Mouse (Mus musculus): ENCODE results near the gene Serpinb12. TPM values are rescaled to one million over a fixed set of nuclear protein-coding genes. Genes with fewer than 3 reads are reported as not detected.
"Not testable (repeated sequence)": the region's sequence is repeated elsewhere in the genome, so short reads cannot be mapped to it uniquely, and the experiment has no call there.

Serpinb12 gene
- not detected for polyA plus RNA-seq (2017; shearing (Covaris generic))

DNA sequence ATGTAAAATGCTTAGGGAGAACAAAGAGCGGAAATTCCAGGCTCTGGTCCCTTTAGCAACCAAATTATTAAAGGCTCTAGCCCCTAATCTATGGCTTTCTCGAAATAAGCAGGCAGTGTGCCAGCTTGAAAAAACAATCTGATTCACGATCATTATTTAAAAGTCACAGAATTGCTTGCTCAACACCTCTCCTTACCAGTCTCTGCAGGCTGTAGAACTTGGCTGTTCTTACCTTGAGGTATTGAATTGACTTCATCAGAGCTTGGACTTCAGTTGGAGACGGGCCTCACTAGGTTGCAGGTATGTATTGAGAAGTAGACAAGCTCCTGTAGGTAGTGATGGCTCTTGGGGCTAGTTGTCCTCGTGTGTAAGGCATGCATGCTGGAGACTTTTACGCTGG lies at the start of gene Serpinb12:
Gene Serpinb12, plus strand, starts transcription at position 185 of the 400 bp plus-strand sequence.
- no peak for ATAC-seq

DNA sequence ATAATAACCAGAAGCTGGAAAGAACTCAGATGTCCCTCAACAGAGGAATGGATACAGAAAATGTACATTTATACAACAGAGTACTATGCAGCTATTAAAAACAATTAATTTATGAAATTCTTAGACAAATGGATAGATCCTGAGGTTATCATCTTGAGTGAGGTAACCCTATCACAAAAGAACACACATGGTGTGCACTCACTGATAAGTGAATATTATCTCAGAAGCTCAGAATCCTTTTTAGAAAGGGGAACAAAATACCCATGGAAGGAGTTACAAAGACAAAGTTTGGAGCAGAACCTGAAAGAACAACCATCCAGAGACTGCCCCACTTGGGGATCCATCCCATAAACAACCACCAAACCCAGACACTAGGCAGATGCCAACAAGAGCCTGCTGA lies 39.1 kb upstream of the Serpinb12 start:
- not testable (repeated sequence) for ATAC-seq

DNA sequence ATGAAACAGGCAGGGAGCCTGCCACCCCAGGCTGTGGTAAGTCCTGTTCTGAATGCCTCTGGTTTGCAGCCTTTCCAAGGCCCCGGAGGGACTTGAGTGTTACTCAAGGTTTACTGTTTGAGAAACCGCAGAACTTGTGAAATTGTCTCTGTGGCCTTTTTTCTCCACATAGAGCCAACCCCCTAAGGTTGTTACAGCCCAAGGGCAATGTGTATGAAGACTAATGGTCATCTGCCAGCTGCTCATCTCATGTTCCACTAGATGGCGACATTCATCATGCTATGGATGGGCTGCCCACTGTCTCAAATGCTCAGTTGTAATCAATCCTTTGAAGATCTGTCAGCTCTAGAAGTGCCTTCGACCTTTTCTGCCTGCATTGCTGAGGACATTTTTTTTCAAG lies 32.8 kb upstream of the Serpinb12 start:
- ATAC-seq = no peak

DNA sequence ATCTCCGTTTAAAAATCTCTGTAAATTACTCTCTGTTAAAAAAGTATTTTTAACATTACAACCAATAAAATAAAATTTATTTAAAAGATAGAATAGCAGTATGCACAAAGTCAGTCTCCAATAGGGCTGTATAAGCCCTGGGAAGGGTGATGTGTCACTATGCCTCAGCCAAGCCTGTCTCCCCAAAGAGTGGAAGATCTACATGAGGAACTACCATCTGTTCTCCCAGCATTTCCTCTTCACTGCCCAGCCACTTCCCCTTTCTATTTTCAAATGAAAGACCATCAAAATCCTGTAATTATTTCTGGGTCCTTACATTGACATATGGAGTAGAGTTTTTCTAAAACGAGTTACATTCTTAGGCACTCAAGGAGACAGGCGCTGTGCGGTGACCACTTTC lies 2.3 kb upstream of the Serpinb12 start:
- ATAC-seq = no peak

DNA sequence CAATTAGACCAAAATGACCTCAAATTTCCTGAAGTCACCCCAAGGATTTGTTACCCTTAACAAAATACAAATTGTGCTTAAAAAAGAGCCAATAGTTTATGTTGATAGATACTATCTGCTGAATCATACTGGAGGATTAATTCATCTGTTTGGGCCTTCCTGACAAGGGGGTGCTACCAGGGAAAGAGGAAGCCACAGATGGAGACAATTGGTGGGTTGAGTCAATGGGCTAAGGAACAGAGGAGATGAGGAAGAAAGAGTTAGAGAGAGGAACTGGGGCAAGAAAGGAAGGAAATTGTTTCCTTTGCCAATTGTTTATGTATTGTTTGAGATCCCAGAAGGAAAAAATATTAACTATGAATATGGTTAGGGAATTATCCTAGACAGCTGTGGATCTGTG lies 591 bp upstream of the Serpinb12 start:
- no peak for ATAC-seq

DNA sequence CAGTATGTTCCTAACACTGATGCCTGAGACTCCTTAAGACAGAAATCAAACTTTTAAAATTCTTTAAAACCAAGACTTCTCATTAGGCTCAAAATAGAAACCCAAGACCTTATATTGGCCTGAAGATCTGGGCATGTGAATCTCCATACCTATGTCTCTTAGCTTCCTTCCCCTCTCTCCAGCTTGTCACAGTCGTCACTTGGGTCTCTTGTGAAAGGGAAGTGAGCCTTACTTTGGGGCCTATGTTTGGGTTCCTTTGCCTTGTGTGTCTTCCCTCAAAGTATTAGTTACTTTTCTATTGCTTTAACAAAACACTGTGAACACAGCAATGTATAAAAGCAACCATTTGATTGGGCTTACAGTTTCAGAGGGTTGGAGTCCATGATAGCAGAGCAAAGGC lies 13.0 kb downstream of the Serpinb12 start:
- ATAC-seq = no peak

DNA sequence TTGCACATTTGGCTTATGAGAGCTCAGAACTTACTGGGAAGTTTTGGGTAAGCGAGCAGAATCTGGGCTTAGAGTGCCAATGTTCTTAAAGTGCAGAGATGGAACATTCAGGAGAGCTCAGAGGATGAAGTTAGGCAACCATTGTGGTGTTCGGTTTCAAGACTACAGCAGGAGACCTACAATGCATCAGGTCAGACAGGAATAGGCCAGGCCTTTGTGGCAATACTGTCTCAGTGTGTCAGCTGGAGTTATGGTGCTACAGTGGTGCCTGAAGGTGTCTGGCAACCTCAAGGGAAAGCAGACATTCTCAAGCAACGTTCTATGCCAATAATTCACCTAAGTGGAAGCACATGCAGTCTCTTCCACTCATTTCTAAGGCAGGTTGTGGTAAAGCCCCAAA lies 25.7 kb downstream of the Serpinb12 start:
- ATAC-seq = no peak

DNA sequence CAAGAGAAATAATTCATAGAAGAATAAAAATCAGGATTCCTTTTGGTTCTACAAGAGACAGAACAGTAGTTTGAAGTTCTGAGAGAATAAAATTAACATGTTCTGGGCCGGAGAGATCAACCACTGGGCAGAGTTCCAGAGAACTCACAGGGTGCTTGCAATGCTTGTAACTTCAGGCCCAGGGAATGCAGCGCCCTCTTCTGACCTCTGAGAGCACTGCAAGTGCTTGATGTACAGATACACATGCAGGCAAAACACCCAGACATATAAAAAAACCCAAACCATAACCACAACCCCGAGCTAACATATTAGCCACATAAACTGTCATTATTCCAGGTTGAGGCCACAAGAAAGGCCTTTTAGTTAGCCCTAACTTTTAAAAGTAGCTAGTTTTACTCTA lies 26.8 kb downstream of the Serpinb12 start:
- ATAC-seq = no peak

DNA sequence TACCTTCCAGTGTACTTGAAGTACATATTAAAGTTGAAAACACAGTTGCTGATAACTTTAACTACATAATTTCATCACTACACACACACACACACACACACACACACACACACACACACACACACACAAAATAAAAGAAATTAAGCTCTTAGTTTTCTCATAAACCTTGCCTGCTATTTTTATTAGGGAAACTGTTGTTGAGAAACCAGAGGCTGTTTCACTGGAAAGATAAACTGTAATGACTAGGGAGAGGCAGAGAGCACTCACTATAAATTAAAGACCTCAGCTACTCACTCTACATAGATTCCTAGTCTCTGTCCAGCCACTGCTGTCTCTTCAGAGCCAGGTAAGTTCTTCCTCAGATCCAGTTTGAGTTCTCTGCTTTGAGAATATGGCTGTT lies 46.4 kb downstream of the Serpinb12 start, which contains the start of gene Serpinb13:
Gene Serpinb13, plus strand, starts transcription at position 301 of the 400 bp plus-strand sequence.
- no peak for ATAC-seq

DNA sequence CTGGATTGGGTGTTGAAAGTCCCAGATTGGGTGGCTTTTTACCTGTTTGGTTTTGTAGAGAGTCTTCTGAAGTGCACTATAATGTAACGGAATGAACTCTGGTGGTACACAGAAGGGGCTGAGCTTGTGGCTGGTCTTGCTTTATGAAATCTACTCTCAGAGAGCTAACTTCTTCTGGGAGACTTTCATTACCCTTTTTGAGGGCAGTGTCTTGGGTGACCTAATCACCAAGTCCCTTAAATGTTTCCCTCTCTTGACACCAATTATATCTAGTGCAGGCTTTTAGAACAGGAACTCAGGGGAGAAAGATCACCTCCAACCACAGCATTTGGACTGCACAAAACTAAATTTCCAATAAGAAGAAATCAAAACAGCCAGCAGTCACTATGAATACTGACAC lies 48.8 kb downstream of the Serpinb12 start:
- ATAC-seq = no peak

DNA sequence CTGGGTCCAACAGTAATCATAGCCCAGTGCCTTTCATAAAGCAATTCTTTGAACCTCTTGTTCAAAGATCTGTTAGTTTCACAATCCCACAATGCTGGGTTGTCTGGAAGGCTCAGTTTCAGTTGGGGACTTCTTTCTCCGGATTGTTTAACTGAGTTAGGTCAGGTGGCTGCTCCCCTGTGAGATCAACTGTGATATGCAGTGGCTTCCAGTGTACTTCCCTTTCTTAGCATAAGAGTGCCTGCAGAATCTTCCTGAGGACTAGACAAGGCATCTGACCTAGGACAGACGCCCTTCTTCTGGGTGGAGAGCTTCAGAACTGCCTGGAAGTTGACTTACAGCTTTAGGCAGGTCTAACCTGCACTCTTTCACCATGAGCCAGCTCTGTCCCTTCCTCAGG lies 49.6 kb downstream of the Serpinb12 start:
- ATAC-seq = no peak

DNA sequence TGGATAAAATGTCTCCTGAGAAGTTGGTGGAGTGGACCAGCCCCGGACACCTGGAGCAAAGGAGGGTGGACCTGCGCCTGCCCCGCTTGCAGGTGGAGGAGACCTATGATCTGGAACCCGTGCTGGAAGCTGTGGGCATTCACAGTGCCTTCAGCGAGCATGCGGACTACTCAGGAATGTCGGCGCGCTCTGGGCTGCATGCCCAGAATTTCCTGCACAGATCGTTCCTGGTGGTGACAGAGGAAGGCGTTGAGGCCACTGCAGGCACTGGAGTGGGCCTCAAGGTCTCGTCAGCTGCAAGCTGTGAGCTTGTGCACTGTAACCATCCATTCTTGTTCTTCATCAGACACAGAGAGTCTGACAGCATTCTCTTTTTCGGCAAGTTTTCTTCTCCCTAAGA lies 66.2 kb downstream of the Serpinb12 start:
- no peak for ATAC-seq

DNA sequence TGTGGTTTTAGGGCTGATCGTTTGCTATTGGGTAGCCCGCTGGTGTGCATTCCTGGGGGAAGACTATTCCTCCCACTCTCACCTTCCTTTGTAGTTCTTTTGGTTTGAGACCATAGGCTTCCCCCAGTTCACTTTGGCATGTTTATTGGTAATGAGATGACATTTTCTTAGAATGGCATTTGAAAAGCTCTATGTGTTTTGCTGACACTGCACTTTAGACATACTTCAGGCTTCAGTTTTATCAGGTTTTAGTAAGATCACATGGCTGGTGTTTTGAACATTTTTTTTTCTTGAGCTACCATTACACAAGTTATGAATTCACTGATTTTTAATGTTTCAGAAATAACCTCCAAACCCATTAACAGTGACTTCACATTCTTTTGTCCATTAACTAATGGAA lies 67.5 kb downstream of the Serpinb12 start:
- ATAC-seq = no peak

DNA sequence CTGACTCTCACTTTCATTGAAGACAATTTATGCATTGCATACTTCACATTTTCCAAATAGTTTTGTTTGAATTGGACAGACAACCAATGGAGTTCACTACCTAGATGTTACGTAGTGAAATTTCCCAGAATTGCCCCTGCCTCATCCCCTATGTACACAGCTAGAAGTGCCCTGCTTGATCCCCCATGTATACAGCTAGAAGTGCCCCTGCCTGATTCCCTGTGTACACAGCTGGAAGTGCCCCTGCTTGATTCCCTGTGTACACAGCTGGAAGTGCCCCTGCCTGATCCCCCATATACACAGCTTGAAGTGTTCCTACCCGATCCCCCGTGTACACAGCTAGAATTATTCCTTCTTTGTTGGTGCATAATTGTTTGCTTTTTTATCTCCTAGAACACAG lies 72.1 kb downstream of the Serpinb12 start:
- no peak for ATAC-seq

Other genes with a start within 250 kb of the Serpinb12 start
- gene Bcl2, start 220.2 kb upstream of the Serpinb12 start, polyA plus RNA-seq (2017; shearing (Covaris generic)) = 100 to 1,000 TPM in 2 of 3 experiments, 10 to 100 TPM in 1; 22.7 to 169 (median 147) TPM
- gene Kdsr, start 174.7 kb upstream of the Serpinb12 start, polyA plus RNA-seq (2017; shearing (Covaris generic)) = 10 to 100 TPM; 23.5 to 28.7 (median 24.2) TPM
- 10 to 100 TPM; 58.9 to 67.8 (median 59.9) TPM for gene Vps4b, start 137.7 kb upstream of the Serpinb12 start, polyA plus RNA-seq (2017; shearing (Covaris generic))
- gene Serpinb5, start 73.3 kb upstream of the Serpinb12 start, polyA plus RNA-seq (2017; shearing (Covaris generic)) = not detected
- not detected for gene Serpinb13, start 46.5 kb downstream of the Serpinb12 start, polyA plus RNA-seq (2017; shearing (Covaris generic))
- not detected for gene Serpinb3a, start 117.9 kb downstream of the Serpinb12 start, polyA plus RNA-seq (2017; shearing (Covaris generic))
- not detected for gene Serpinb3d, start 149.1 kb downstream of the Serpinb12 start, polyA plus RNA-seq (2017; shearing (Covaris generic))